Mouse (Mus musculus) lung, adult 2 months (tissue): Measurements from ENCODE around the gene Pih1d3. TPM values are rescaled to one million over a fixed set of nuclear protein-coding genes. Genes with fewer than 3 reads are reported as not detected.

ENCODE experiments used
- DNase-seq: peaks from one replicate; pipeline ENCODE4 v3.0.0; 2022
- H3K4me1 ChIP-seq: fragments of 200-500 bp; 2 replicates; pipeline ENCODE4 v1.6.1; 2011; ENCODE audit warnings: low read length; ENCODE audit not compliant: control insufficient read depth, insufficient read depth
- H3K4me3 ChIP-seq: fragments of 200-500 bp; replicated peaks from 2 replicates; pipeline ENCODE3; 2011; ENCODE audit warnings: low read depth, mild to moderate bottlenecking, control low read depth, low read length; ENCODE audit errors: extremely low read depth
- CTCF ChIP-seq: fragments of 200-500 bp; IDR thresholded peaks from 2 replicates; pipeline ENCODE4 v1.5.1; 2011; ENCODE audit warnings: mild to moderate bottlenecking, low read length, control low read depth; ENCODE audit not compliant: insufficient read depth
- POLR2A ChIP-seq: fragments of 200-500 bp; IDR thresholded peaks from 2 replicates; pipeline ENCODE4 v1.6.1; 2011; ENCODE audit warnings: low read depth, mild to moderate bottlenecking, control low read depth, low read length, borderline replicate concordance; ENCODE audit errors: extremely low read depth
- WGBS: fragments of 180-500 bp; shearing (Covaris S2); methylation state at CpG from one replicate; pipeline ENCODE4 v1.1.7; 2018; 5-methylcytosine and 5-hydroxymethylcytosine counted together
- polyA plus RNA-seq: library from polyadenylated mRNA; depleted of rRNA; stranded (reverse); fragments of >200 nt; gene quantifications from 2 replicates; pipeline ENCODE4 v1.2.3, GENCODE M21; 2012; rRNA removed

Pih1d3 gene
- polyA plus RNA-seq, result not detected in 2 replicates

- Histone ChIP-seq H3K4me1 (no peaks in the 10 kb centered on the region), H3K4me3 (no peak within 1 kb of the TSS)
- DNase-seq, result no peak
- WGBS, result 77% methylated on average over 7 of the region's 7 CpGs
- TF ChIP-seq POLR2A (no peak), CTCF (no peak)
Observed at GRCm38 (mm10) chr1:31222564-31222963, at the start of gene Pih1d3, which contains the start of gene 4931428L18Rik. Gene Pih1d3, plus strand, starts transcription at chr1:31222838. Gene 4931428L18Rik, minus strand, starts transcription at chr1:31222684.

DNA sequence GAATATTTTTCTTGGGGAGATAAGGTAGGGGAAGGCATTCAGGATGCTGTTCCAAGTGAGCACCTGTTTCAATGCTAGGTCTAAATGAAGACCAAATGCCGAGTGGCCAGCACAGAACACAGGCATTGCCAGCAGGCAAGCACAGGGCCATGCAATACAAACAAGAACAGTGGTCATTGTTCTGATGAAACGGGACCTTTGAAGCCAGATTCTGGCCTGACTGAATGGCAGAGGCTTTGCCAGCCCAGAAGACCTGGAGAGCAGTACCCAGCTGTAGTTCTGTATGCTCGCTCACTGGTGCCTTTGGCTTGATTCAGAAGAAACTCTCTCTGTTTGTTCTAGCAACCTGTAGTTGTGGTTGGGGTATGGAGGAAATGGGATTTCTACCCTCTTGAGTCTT lies 47.2 kb upstream of the Pih1d3 start:
- no peak for TF ChIP-seq CTCF
- TF ChIP-seq POLR2A, result no peak
- no peak for DNase-seq
- no peak overlapping the region for H3K4me3 ChIP-seq
- H3K4me1 ChIP-seq, result no peaks in the 10 kb centered on the region
- WGBS, result 70% methylated on average over 3 of the region's 3 CpGs

DNA sequence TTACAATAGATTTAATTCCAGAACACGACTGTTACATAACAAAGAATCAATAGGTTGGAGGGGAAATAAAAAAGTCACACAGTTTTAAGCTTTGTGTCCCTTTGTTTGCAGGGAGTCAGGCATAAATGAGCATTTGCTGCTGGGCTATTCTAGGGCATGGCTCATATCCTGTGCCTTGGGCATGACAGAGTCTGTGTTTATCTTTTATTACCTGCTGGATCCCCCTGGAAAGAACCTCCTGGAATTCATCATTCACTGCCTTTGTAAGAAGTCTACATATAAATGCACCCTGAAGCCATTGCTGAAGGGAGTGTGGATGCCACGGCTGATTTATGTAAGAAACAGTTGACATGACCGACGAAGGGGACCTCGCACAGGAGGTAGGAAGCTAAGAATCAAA lies 46.5 kb upstream of the Pih1d3 start, which contains the start of gene Lgsn:
Gene Lgsn, plus strand, starts transcription at position 301 of the 400 bp plus-strand sequence.
- WGBS, result 66% methylated on average over 5 of the region's 5 CpGs

GRCm38 (mm10) chr1:31178264-31178663 lies 44.4 kb upstream of the Pih1d3 start:
- DNase-seq, result no peak
- Histone ChIP-seq H3K4me1 (no peaks in the 10 kb centered on the region), H3K4me3 (no peak overlapping the region)
- WGBS, result 46% methylated on average over 1 of the region's 1 CpGs
- TF ChIP-seq POLR2A (no peak), CTCF (no peak)

More for the DNA sequence above, 46.5 kb upstream of the Pih1d3 start, which contains the start of gene Lgsn:
- TF ChIP-seq POLR2A, result no peak
- TF ChIP-seq CTCF, result no peak
- Histone ChIP-seq H3K4me3 (no peak within 1 kb of the TSS), H3K4me1 (no peaks in the 10 kb centered on the region)
- no peak for DNase-seq

GRCm38 (mm10) chr1:31190237-31190866 lies 32.3 kb upstream of the Pih1d3 start:
- 65% methylated on average over 10 of the region's 10 CpGs for WGBS
- Histone ChIP-seq H3K4me3 (no peak overlapping the region), H3K4me1 (no peaks in the 10 kb centered on the region)
- TF ChIP-seq POLR2A (no peak), CTCF (no peak)
- no peak for DNase-seq

DNA sequence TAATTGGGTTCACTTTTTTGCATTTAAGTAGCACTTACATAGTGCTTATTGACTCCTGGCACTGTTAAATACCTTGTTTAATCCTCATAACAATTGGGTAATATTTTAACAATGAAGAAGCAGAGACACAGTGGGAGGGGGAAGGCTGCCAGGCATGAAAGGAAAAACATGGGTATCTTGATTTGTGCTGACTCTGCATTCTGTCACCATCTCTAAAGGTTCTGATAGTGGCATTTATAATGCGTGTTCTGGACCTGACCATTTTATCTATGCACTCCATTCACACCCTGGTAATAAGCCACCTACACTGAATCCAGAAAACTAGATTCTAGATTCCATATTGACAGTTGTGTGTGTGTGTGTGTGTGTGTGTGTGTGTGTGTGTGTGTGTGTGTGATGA lies 27.0 kb upstream of the Pih1d3 start:
- Histone ChIP-seq H3K4me1 (no peaks in the 10 kb centered on the region), H3K4me3 (no peak overlapping the region)
- no peak for TF ChIP-seq POLR2A
- no peak for TF ChIP-seq CTCF
- no peak for DNase-seq
- 63% methylated on average over 1 of the region's 1 CpGs for WGBS

DNA sequence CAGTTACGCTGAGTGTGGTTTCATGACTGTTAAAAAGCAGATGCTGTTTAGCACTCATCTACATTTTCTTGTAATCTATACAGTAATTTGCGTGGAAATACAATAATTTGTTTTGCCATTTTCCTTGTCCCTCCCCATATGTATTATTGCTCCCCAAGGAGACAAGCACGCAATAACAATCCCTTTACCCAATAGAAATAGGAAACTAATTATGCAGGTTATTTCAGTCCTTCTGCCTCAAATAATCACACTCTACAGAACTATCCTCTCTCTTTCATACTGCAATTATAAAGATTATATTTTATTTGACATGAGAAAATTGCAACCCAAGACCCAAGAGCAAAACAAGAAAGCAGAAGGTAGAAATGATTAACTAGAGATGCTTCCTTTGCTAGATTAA lies 25.7 kb upstream of the Pih1d3 start:
- 91% methylated on average over 3 of the region's 3 CpGs for WGBS
- no peak for DNase-seq
- H3K4me1 ChIP-seq, result no peaks in the 10 kb centered on the region
- no peak for TF ChIP-seq CTCF
- TF ChIP-seq POLR2A, result no peak
- H3K4me3 ChIP-seq, result no peak overlapping the region

DNA sequence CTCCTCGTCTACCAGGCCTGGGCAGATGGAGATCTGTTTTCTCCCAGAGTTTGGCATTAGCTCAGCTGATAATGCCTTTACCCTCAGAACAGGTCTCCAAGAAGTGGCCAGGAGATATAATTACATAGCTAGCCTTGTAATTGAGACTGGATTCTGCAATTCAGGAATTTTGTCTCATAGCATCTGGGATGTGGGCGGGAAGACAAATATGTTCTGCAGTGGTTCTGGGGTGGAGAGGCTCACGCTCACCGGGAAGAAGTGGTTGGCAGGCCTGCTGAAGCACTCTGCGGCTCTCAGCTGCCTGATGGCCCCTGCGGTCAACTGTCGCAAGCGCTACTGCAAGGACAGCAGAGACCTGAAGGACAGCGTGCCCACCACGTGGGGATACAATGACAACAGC lies 18.9 kb upstream of the Pih1d3 start:
- 83% methylated on average over 10 of the region's 10 CpGs for WGBS
- no peak overlapping the region for H3K4me3 ChIP-seq
- TF ChIP-seq CTCF (no peak), POLR2A (no peak)
- no peak for DNase-seq
- H3K4me1 ChIP-seq, result no peaks in the 10 kb centered on the region

DNA sequence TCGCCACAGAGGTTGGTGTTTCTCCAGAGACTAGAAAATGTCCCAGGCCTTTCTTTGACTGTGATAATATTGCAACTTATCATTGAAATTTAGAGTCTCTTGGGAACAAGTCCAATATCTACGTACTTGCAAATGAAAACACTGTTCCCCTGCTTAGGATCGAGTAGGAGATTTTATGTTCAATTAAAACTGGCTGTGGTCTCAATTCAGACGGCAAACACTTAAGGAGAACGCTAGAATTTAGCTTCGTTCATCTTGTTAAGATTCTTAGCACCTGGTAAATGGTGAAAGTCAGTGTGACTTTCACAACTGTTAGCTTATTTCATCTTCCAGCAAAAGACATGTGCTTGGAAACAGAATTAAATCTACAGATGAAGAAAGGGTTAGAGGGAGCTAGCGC lies 17.3 kb upstream of the Pih1d3 start:
- 65% methylated on average over 7 of the region's 7 CpGs for WGBS
- H3K4me3 ChIP-seq, result no peak overlapping the region
- no peaks in the 10 kb centered on the region for H3K4me1 ChIP-seq
- no peak for DNase-seq
- no peak for TF ChIP-seq CTCF
- no peak for TF ChIP-seq POLR2A

DNA sequence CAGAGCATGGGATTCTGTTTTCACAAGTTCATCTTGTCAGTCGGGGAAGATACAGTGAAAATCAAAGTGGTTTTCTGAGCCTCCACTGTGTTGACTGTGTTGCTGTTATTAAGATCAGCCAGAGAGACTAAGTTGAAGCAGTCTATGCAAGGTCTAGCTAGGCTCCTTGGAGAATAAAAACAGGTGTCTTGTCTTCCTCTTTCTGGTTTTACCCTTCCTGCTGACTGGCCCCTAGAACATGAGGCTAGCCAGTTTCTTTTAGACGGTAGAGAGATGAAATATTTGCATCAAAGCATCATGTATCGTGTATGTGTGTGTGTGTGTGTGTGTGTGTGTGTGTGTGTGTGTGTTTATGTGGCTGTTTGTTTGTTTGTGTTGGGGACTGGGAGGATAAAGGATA lies 16.9 kb upstream of the Pih1d3 start:
- TF ChIP-seq CTCF, result no peak
- TF ChIP-seq POLR2A, result no peak
- H3K4me3 ChIP-seq, result no peak overlapping the region
- DNase-seq, result no peak
- 73% methylated on average over 3 of the region's 3 CpGs for WGBS
- H3K4me1 ChIP-seq, result no peaks in the 10 kb centered on the region
